Mouse (Mus musculus) liver, postnatal 0 days (tissue): Measurements from ENCODE around the gene Maco1. TPM values are rescaled to one million over a fixed set of nuclear protein-coding genes. Genes with fewer than 3 reads are reported as not detected.
A peak's percentile ranks its signal among the peaks of the same experiment; 100 is the strongest.

Experiments
- ATAC-seq: fragments of 200-750 bp; cut with Nextera tagmentation; 2 replicates; pipeline ENCODE4 v1.8.0; 2017; ENCODE audit warnings: mild to moderate bottlenecking, moderate library complexity
- DNase-seq: peaks from one replicate; pipeline ENCODE4 v3.0.0-alpha.2; 2016
- H3K27ac ChIP-seq: fragments of 300-500 bp; sonication (generic); 2 replicates; pipeline ENCODE4 v1.5.1; 2014; ENCODE audit warnings: antibody characterized with exemption, moderate library complexity, mild to moderate bottlenecking, low read depth
- H3K27me3 ChIP-seq: fragments of 300-500 bp; sonication (generic); 2 replicates; pipeline ENCODE4 v1.6.1; 2014; ENCODE audit warnings: low read length, control low read depth, mixed read lengths; ENCODE audit not compliant: insufficient read depth
- H3K36me3 ChIP-seq: fragments of 300-500 bp; sonication (generic); replicated peaks from 2 replicates; pipeline ENCODE4 v1.6.1; 2014; ENCODE audit warnings: mild to moderate bottlenecking, control low read depth, low read length, moderate library complexity, mixed read lengths; ENCODE audit not compliant: insufficient read depth
- H3K4me1 ChIP-seq: fragments of 300-500 bp; sonication (generic); 2 replicates; pipeline ENCODE4 v1.6.1; 2014; ENCODE audit warnings: antibody characterized with exemption, mild to moderate bottlenecking, control low read depth; ENCODE audit not compliant: insufficient read depth
- H3K4me2 ChIP-seq: fragments of 300-500 bp; sonication (generic); 2 replicates; pipeline ENCODE4 v1.6.1; 2014; ENCODE audit warnings: low read depth, mild to moderate bottlenecking, low read length, moderate library complexity, mixed read lengths
- H3K4me3 ChIP-seq: fragments of 300-500 bp; sonication (generic); 2 replicates; pipeline ENCODE4 v1.5.1; 2014; ENCODE audit warnings: low read depth, low read length
- H3K9ac ChIP-seq: fragments of 300-500 bp; sonication (generic); replicated peaks from 2 replicates; pipeline ENCODE4 v1.6.1; 2014; ENCODE audit warnings: mild to moderate bottlenecking, moderate library complexity
- H3K9me3 ChIP-seq: fragments of 300-500 bp; sonication (generic); 2 replicates; pipeline ENCODE4 v1.6.1; 2016; ENCODE audit warnings: mild to moderate bottlenecking, control low read depth, low read length, mixed read lengths
- CTCF ChIP-seq: sonication (generic); IDR thresholded peaks from 2 replicates; pipeline ENCODE4 v1.5.1; 2016; ENCODE audit warnings: antibody characterized with exemption, low read depth
- EP300 ChIP-seq: IDR thresholded peaks from 2 replicates; pipeline ENCODE4 v1.6.1; 2016; ENCODE audit warnings: antibody characterized with exemption, low read depth, mild to moderate bottlenecking
- WGBS: fragments of 180-500 bp; shearing (Covaris S2); extraction: QIAGEN DNeasy Blood & Tissue Kit; methylation state at CpG from one replicate; pipeline ENCODE4 v1.1.7; 2014; ENCODE audit not compliant: insufficient replicate concordance; 5-methylcytosine and 5-hydroxymethylcytosine counted together
- polyA plus RNA-seq: library from polyadenylated mRNA; unstranded; fragments of >200 nt; fragmentation: Nextera tagmentation; extraction: Ambion mirVana; gene quantifications from 2 replicates; pipeline ENCODE4 v1.2.1, GENCODE M21; 2015

Gene Maco1
- polyA plus RNA-seq, 1 experiment from 2014 or later: 14.6 TPM

DNA sequence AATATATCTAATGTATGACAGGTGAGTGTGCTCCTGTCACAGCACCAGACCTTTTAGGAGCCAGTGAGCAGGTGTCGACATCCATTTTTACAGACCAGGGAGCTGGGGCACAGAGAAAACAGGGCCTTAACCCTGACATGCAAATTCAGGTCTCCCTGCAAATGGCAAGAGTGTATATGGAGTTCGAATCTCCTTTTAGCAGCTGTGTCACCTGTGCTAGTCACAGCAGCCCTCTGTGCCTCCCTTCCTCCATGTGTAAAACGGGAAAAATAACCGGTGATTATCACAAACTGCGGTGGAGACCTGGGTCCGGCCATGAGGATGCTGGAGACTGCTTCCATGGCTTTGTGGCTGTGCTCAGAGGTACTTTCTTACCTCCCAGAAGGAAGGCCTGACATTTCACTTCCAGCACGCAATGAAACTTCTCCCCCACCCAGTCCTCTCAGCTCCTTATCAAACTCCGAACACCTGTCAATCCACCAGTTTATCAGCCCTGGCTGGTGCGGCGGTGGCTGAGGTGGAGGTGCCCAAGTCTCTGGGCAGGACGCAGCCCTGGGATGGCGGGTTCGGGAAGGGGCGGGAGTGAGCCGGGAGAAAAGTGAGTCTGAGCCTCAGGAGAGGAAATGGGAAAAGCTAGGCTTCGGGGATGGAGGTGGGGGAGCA, 16.1 kb upstream of the Maco1 start:
- ATAC-seq: peak; percentile 89
- Histone ChIP-seq H3K4me2 (peak overlapping the region; percentile 76), H3K4me3 (peak overlapping the region; percentile 61), H3K9ac (peak overlapping the region; percentile 69), H3K27me3 (peaks cover 4% of the 10 kb centered on the region), H3K4me1 (peaks cover 21% of the 10 kb centered on the region), H3K36me3 (peaks cover 9% of the 10 kb centered on the region; the same call in 1 of the 2 replicates), H3K9me3 (no peaks in the 10 kb centered on the region), H3K27ac (peak overlapping the region; percentile 96)
- WGBS: 13% methylated on average over 16 of the region's 16 CpGs
- DNase-seq: peak; percentile 81
- peak; percentile 97 for TF ChIP-seq EP300
- TF ChIP-seq CTCF: no peak

DNA sequence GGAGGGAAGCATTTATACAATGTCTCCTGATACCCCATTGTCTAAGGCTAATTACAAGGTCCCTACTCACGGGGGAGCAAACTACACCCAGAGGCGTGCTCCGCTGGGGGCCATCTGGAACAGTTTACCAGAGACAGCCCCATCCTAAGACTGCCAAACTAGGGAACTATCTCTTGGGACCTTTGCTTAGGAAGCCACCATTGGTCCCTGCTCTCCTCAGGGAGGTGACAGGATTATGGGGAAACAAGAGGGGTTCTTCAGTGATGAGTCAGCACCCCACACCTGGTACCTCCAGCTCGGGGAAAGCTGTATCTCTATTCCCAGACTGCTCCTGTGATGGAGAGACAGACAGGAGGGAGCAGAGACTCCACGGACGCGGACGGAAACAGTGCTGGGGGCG, 15.3 kb upstream of the Maco1 start:
- Histone ChIP-seq H3K27ac (peak overlapping the region; percentile 96), H3K36me3 (peaks cover 9% of the 10 kb centered on the region; the same call in 1 of the 2 replicates), H3K4me3 (peak overlapping the region; percentile 61), H3K4me1 (peaks cover 21% of the 10 kb centered on the region), H3K9me3 (no peaks in the 10 kb centered on the region), H3K9ac (peak overlapping the region; percentile 61), H3K27me3 (peaks cover 4% of the 10 kb centered on the region), H3K4me2 (peak overlapping the region; percentile 76)
- TF ChIP-seq CTCF (no peak), EP300 (no peak)
- ATAC-seq (no peak), DNase-seq (peak; percentile 37)
- 22% methylated on average over 9 of the region's 9 CpGs for WGBS

DNA sequence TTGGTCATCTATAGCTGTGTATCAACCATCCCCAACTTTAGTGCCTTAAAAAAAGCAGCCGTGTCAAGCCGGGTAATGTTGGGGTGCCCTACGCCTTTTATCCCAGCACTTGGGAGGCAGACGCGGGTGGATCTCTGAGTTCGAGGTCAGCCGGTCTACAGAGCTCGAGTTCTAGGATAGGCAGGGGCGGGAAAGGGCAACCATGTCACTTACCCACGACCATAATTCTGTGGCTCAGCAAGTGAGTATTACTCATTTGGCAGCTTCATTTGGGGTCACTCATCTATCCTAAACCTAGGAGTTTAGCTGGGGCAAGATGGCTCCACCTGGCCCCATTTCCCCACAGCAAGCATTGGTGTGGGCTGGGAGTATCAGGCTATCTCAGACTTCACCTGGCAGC, 14.9 kb upstream of the Maco1 start:
- ATAC-seq (no peak), DNase-seq (no peak)
- Histone ChIP-seq H3K9me3 (no peaks in the 10 kb centered on the region), H3K27me3 (peaks cover 4% of the 10 kb centered on the region), H3K9ac (peak overlapping the region; percentile 61), H3K27ac (peak overlapping the region; percentile 96), H3K4me3 (peak overlapping the region; percentile 61), H3K4me2 (peak overlapping the region; percentile 76), H3K4me1 (peaks cover 24% of the 10 kb centered on the region), H3K36me3 (peaks cover 9% of the 10 kb centered on the region; the same call in 1 of the 2 replicates)
- 78% methylated on average over 10 of the region's 10 CpGs for WGBS
- no peak for TF ChIP-seq CTCF
- TF ChIP-seq EP300: no peak

DNA sequence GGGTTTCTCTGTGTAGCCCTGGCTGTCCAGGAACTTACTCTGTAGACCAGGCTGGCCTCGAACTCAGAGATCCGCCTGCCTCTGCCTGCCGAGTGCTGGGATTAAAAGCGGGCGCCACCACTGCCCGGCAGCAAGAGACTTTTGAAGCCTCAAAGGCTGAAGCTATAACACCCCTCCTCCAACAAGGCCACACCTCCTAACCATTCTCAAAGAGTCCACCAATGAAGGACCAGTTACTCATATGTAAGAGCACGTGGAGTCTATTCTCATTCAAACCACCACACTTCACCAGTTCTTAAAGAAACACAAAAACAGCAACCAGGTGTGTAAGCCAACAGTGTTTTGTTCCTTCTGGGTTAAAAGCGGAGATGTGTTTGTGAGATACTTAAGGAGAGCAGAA, 14.5 kb upstream of the Maco1 start:
- ATAC-seq: no peak
- 68% methylated on average over 8 of the region's 8 CpGs for WGBS

DNA sequence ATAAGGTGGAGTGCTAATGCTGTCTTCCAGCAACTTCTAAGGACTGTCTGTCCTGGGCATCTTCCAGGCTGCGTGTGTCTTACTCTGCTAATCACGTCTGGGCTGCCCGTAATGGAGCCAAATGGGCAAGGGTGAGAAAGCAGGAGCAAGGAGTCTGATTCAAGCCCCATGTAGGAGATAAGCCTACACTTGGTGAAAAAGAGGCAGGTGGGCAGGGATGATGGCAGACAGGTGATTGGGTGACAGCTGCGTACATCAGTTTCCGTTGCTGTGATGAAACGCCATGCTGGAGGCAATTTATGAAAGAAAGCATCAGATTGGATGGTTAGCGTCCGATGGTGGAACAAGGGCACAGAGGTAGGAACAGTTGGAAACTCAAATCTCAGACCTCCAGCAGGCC, 14.1 kb upstream of the Maco1 start:
- Histone ChIP-seq H3K27ac (peak overlapping the region; percentile 96), H3K27me3 (peaks cover 4% of the 10 kb centered on the region), H3K4me2 (peak overlapping the region; percentile 76), H3K36me3 (peaks cover 9% of the 10 kb centered on the region; the same call in 1 of the 2 replicates), H3K9me3 (no peaks in the 10 kb centered on the region), H3K9ac (0 out of 2 replicates have a peak overlapping the region, but pooled peaks have one; percentile 26), H3K4me1 (peaks cover 24% of the 10 kb centered on the region), H3K4me3 (peak overlapping the region; percentile 61)
- ATAC-seq (no peak), DNase-seq (peak; percentile 13)
- 86% methylated on average over 8 of the region's 8 CpGs for WGBS
- TF ChIP-seq EP300 (no peak), CTCF (no peak)

More for the DNA sequence above, 14.5 kb upstream of the Maco1 start:
- TF ChIP-seq EP300: no peak
- Histone ChIP-seq H3K4me3 (peak overlapping the region; percentile 61), H3K4me1 (peaks cover 24% of the 10 kb centered on the region), H3K36me3 (peaks cover 9% of the 10 kb centered on the region; the same call in 1 of the 2 replicates), H3K27ac (peak overlapping the region; percentile 96), H3K9me3 (no peaks in the 10 kb centered on the region), H3K9ac (peak overlapping the region; percentile 61; the same call in 1 of the 2 replicates), H3K27me3 (peaks cover 4% of the 10 kb centered on the region), H3K4me2 (peak overlapping the region; percentile 76)
- DNase-seq: peak; percentile 11

DNA sequence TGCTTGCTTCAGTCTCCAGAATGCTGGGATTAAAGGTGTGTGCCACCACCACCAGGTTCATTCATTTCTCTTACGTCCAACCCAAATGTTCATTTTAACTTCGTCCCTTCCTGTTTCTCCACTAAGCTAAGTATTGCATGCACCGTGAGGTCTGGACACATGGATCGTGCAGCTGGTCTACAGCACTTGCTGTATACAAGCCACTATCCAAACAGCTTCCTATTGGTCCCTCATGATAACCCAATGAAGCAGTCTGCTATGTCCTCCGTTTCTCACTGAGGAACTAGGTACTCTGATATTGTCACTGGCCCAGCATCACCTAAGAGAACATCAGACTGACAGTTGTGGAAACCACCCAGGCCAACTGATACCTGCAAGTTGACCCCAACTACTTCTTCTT, 12.6 kb upstream of the Maco1 start:
- 48% methylated on average over 5 of the region's 5 CpGs for WGBS
- Histone ChIP-seq H3K9me3 (no peaks in the 10 kb centered on the region), H3K4me2 (peak overlapping the region; percentile 76), H3K4me3 (peak overlapping the region; percentile 61), H3K36me3 (peaks cover 8% of the 10 kb centered on the region; the same call in 1 of the 2 replicates), H3K9ac (peak overlapping the region; percentile 88), H3K4me1 (peaks cover 20% of the 10 kb centered on the region), H3K27me3 (peaks cover 4% of the 10 kb centered on the region), H3K27ac (peak overlapping the region; percentile 92)
- DNase-seq: peak; percentile 11
- TF ChIP-seq CTCF: no peak
- TF ChIP-seq EP300: no peak
- no peak for ATAC-seq
